Mouse (Mus musculus): ENCODE data around the gene Mast2. TPM values are rescaled to one million over a fixed set of nuclear protein-coding genes. Genes with fewer than 3 reads are reported as not detected.

Mast2 gene
- total RNA-seq (2021), result 38.9 and 44.3 TPM in 2 replicates
- long read RNA-seq, experiment 1, full-length matches to known transcripts, result 10 of 31 reads
- long read RNA-seq, experiment 1, partial matches to known transcripts, result 7 of 31 reads
- long read RNA-seq, experiment 1, other reads (novel, unspliced or antisense), result 14 of 31 reads
- long read RNA-seq, experiment 2, full-length matches to known transcripts, result 6 of 26 reads
- long read RNA-seq, experiment 2, partial matches to known transcripts, result 6 of 26 reads
- long read RNA-seq, experiment 2, other reads (novel, unspliced or antisense), result 14 of 26 reads

DNA sequence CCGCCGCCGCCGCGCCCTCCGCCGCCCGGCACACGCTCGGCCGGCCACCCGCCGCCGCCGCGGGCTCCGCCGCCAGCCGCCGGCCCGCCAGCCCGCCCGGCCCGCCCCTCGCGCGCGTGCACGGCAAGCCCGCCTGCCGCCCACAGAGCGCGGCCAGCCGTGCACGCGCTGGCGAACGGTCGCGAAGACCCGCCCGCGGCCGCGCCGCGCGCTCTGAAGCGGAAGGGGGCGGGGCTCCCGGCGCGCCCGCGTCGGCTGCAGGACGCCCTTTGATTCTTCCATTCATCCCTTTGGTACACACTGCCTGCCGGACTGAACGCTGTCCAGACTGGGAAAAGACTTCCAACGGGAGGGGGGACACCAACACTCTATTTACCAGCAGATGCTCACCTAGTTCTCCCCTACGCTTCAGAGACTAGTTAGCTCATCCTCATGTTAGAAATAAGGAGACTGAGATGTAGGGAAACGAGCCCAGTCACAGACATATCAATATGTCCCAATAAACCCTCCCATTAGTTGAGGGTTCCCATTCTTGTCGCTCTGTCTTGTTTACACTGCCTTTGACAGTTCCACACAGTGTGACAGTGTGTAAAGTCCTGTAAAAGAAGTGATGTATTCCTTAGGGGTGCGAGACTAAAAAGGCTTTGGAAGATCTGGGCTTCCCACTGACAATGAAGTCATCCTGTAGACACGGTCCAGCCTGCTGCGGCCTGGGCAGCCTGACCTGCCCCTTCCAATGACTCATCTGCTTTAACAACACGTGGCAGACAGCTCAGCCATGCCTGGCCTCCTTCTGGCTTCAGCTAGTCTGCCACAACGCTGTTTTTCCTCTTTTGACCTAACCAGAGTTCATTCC, at the start of gene Mast2:
TSS of gene Mast2 (minus strand) at position 58 of the 856 bp plus-strand sequence.
- peak; percentile 93 for DNase-seq

DNA sequence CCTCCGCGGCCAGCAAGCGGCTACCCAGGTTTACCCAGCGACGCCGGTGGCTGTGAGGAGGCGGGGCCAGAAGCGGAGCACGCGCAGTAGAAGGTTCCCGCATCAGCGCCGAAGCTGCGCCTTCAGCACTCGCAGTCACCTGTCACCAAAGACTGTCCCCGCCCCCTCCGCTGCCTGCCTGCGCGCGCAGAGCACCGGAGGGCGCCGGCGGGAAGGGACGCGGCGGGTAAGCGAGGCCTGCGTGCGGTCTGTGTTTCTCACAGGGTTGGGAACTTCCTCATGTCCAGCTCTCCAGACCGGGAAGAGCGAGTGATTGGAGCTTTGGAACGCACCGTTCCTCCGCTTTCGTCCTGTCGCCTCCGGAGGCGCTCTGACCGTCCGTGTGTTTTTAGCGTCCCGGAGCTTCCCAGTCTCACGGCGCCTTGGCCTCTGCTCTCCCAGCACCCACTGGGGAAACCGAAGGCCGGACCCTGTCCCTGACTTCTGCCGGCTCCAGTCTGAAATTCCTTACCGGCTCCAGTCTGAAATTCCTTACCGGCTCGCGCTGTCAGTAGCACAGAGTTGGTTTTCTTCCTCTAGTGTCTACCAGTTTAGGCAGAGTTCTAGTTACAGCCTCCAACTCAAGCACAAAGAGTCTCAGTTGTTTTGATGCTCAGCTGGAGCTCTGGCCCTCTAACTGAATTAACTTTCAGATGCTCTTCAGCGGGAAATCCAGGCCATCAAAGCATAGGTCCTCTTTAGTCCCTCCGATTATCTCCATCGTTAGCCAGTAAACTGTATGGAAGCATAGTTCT, 43.6 kb upstream of the Mast2 start, which contains the start of gene Ipp:
TSS of gene Ipp (plus strand) at position 125 of the 794 bp plus-strand sequence.
- peak; percentile 98 for DNase-seq

DNA sequence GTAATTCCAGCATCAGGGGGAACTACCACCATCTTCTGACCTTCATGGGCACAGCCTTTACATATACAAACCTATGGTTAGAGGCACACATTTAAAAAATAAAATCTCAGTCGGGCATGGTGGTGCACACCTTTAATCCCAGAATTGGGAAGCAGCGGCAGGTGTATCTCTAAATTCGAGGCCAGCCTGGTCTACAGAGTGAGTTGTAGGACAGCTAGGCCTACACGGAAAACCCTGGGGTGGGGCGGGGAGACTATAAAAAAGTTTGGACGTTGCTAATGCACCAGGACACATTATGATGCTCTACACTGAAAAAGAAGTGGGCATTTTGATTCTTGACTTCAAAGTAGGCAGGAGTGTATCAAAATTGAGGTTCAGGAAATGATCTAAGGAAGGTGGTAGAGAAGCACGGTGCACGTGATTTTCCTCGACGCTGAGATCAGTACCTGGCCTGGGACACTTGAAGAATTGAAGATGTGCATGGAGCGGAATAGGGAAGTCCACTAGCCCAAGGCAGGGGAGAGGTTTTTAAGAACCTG, 43.0 kb upstream of the Mast2 start:
- peak; percentile 15 for DNase-seq

DNA sequence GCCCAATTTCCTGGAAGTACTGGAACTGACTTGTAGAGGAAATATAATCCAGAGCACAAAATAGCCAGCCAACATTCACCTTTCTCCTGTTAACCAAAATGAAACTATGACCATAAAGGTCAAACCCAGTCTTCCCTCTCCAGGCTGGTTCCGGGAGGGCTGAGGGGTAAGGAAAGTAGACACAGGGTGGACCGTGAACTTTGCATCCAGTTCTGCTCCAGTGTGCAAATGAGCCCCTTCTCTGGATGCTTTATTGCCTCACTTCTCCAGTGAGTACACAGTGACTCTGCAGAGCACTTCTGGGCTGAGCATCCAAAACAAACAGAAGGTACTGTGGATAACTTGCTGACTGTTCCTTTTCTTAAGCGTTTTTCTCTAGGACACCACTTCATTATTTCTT, 36.0 kb upstream of the Mast2 start:
- no peak for DNase-seq

DNA sequence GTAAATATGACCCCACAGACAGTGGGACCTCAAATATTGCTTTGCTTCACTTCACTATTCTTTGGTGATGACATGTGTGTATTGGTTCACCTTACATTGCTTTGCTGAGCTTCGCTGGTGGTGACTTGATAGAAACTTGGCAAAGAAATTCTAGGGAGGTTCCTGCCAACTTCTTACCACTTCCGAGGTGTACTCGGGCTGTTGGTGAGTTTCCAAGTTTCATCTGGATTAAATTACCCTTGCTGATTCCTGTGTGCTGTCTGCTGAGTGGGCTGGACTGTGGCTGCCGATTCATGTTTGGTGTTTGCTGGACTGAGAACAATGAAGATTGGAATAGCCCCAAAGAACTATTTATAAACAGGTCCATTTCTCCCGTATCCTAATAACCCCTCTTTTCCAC, 29.7 kb upstream of the Mast2 start:
- no peak for DNase-seq

DNA sequence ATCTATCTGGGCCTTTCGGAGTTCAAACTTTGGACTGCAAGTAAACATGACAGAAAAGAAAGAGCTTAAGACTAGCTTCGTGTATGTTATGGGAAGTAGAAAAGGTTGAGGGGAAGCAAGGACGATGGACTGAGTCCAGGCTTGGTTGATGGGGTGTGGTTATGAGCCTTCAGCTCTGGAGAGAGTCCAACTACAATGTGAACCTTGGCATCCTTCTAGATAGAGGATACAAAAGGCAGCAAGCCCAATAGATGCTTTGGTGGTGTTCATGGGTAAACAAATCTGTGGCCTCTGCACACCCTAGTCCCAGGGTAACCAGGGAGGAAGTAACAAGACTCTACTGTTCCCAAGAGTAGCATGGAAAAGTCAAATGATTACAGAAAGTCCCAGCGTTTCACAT, 28.5 kb upstream of the Mast2 start:
- DNase-seq, result no peak

DNA sequence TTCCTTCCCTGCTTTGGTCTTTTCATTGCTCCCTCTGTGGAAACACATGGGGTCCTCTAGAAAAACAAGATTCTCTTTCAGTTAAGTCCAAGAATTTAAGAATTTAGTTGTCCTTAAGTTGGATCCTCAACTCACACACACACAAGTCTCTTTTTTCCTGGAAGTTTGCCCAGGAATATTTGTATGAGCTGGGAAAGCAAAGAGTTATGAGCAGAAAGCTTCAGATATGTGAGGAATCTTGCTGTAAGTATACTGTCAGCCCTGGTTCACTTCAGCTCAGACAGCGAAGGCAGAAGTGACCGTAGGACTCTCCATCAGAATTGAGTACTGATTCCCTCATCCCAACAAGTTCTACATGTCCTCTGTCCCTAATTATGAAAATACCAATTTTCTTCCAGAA, 27.9 kb upstream of the Mast2 start:
- no peak for DNase-seq

DNA sequence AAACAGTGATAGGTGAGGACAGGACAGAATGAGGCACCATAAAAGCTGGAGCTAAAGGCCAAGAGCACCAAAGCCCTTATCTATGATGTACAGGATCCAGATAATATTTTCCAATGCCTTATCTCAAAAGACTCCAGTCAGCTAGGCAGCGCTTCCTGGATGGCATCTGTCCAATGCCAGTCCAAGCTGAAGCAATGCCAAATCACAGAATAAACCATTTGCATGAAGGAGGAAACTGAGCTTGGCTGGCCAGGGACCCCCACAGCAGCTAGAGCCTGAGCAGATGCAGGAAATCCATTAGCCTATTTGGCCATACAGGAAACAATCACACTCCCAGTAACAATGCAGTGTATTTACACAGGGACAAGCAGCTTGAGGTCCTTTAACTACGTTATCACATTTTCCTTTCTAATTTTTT, 27.1 kb upstream of the Mast2 start:
- peak; percentile 72 for DNase-seq

DNA sequence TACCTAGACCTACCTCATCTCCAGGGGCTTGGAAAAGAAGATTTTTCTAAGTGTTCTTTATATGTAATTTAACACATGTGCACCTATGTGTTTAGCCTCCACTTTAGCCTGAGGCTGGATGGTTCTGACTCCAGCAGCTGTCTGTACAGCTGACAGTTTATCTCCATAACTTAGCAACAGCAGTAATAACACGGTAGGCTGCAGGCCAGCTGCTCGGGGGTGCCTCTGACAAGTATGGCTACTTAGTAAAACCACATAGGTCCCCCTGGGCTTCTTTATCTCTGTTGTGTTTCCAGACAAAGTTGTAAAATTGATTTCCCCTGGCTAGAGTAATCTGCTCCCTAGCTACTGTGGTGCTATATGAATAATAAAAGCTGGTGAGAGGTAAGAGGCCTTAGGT, 19.5 kb upstream of the Mast2 start:
- peak; percentile 9 for DNase-seq

DNA sequence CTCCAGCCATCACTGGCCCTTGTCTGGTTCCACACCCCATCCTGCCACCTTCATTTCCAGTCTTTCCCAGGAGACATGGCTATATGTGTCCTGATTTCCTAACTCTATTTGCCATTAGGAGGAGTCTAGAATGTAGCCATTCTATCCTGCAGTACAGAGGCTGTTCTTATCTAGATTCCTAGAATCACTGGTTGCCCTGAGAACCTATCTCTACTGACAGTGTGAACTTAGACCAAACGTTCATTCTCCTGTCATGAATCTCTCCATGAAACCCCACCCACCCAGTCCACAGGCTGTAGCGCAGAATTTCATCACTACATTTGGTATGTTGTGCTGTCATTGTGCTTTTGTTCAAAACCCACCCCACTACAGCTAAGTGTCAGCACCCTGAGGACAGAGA, 17.3 kb upstream of the Mast2 start:
- no peak for DNase-seq

DNA sequence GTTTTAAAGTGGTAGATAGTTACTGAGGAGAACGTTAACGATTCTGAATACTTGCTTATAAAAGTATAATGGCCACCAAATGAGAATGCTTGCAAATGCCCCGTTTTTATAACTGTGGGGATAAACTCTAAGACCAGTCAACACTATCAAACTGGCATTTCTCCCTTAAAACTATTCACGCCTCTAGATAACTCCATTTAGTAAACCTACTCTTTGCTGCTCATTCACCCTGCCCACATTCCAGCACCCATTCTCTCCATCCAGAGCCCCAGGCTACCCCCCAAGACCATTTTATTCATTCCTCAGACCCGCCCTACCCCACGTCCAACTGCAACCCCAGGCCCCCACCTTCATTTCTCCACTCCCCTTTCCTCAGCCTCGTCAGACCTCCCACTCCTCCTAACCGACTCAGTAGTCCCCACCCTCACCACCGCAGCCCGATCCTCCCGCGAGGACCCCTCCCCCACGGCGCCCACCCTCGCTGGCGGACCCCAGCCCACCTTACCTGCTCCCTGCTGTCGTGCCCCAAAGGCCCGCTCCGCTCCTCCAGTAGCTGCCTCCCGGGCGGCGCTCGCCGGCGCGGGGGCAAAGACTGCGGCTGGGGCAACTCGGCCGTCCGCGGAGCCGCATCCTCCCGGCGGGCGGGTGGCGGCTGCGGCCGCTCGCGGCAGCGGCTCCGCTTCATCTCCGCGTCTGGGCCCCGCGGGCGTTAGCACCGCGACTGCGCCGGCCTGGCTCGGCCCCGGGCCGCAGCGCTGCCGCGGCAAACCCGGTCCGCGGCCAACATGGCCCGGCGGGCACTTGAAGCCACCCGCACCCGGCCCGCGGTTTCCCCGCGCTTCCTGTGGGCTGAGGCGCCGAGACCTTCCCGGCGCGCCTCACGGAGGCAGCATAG, 505 bp downstream of the Mast2 start:
- peak; percentile 55 for DNase-seq

DNA sequence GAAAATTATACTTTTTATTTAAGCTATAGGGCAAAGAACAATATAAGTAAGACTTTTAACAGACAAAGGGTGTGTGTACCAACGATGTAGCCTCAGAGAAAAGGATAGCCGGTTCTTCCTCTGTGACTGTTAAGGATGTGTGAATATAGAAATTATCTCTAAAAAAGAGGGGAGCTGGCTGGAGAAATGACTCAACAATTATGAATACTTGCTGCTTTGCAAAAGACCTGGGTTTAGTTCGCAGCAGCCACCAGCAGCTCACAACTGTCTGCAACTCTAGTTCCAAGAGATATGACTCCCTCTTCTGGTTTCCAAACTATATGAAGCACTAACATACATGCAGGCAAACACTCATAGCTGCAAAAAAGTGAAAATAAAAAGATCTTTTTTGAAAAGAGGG, 2.0 kb downstream of the Mast2 start:
- no peak for DNase-seq

DNA sequence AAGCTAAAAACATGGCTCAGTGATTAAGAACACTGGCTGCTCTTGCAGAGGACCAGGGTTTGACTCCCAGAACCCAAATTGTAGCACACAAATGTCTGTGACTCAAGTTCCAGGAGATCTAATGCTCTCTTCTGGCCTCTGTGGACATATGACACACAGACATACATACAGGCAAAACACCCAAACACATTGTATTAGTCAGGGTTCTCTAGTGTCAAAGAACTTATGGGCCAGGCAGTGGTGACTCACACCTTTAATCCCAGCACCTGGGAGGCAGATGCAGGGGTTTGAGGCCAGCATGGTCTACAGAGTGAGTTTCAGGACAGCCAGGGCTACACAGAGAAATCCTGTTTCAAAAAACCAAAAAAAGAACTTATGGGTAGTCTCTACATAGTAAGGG, 12.4 kb downstream of the Mast2 start:
- DNase-seq, result no peak

DNA sequence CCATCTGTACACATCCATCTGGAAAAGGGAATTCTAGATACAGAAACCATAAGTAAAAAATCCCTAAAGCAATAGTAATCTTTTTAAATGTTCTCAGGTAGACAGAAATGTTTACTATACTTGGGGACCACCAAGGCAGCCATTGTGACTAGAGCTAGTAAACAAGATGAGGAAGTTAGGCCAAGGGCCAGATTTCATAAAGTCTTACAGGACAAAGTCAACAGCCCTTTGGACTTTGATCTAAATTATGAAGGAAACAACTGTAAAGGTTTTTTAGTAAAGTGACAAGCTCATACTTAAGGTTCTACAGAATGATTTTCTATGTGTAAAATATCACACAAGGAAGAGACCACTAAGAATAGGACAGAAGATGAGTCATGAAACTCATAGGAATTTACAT, 14.0 kb downstream of the Mast2 start:
- DNase-seq, result no peak

DNA sequence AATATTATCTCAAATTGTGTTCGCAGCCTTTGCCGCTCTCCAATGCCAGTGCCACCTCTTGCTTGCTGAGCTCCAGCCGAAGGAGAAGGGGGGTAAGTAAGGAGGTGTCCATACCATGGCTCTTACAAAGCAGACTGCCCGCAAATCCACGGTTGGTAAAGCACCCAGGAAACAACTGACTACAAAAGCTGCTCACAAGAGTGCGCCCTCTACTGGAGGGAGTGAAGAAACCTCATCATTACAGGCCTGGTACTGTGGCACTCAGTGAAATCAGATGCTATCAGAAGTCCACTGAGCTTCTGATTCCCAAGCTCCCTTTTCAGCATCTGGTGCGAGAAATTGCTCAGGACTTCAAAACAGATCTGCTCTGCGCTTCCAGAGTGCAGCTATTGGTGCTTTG, 15.3 kb downstream of the Mast2 start:
- DNase-seq, result peak; percentile 77

DNA sequence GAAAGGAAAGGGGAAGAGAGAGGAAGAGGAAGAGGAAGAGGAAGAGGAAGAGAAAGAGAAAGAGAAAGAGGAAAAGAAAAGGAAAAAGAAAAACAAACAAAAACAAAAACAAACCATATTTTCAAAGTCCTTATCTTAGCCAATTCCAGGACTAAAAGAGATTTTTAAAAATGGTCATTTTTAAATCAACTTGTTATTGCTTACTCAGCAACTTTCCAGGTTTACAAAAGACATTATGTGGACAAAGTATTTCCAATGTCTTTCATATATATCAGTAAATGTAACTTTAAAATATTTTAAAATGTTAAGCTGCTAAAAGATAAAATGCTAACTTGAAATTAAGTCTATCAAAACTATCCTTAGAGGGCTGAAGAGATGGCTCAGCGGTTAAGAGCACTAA, 24.6 kb downstream of the Mast2 start:
- no peak for DNase-seq

DNA sequence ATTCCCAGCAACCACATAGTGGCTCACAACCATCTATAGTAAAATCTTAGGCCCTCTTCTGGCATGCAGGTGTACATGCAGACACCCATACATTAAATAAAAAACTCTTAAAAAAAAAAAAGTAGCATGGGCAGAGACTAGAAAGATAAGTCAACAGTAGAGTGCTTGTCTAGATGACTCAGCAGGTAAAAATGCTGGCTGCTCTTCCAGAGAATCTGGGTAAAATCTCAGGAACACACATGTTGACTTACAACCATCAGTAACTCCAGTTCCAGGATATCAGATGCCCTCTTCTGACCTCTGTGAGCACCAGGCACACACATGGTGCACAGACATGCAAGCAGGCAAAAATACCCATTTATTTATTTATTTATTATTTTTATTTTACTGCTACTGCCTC, 25.4 kb downstream of the Mast2 start:
- no peak for DNase-seq

DNA sequence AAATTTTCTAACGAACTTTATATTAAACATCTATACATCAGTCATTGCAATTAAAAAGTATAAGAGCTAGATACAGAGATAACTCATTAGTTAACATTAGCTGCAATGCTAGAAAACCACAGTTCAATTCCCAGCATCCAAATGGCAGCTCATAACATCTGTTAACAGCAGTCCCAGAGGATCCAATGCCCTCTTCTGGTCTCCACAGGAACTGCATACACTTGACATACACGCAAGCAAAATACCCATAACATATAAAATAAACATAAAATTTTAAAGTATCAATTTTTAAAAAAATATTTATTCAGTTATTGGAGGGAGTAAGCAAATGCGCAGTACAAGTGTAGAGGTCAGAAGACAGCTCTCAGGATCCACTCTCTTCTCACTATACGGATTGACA, 28.4 kb downstream of the Mast2 start:
- no peak for DNase-seq

DNA sequence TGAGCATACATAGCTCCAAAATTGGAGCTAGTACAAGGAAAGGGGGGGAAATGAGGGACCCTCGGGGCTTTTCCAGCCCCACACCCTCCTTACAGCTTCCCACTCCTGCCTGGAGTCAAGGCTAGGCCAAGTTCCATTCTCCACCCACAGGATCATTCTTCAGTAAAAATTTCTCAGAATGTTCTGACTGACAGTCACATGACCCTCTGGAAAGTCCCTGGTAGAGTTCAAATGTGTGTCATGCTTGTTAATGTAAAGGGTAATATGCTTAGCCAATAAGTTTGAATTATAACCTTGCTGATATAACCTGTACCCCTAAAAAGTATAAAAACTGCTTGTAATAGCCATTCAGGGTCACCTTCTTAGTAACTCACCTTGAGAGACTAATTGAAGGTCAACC, 41.8 kb downstream of the Mast2 start:
- no peak for DNase-seq

DNA sequence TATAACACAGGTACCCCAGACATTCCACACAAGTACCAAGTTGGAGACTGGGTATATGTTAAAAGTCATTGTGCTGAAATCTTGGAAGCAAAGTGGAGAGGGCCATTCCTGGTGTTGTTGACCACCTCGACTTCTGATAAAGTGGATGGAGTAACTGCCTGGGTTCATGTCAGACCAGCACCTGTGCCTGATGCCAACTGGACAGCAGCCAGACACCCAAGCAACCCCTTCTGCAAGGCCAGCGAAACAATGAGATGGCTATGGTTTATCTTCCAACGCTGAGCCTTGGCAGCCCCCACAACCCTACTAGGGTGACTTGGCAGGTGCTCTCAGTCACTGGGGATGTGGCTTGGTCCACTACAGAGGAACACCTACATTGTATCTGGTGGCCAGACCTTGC, 42.8 kb downstream of the Mast2 start:
- peak; percentile 24 for DNase-seq

DNA sequence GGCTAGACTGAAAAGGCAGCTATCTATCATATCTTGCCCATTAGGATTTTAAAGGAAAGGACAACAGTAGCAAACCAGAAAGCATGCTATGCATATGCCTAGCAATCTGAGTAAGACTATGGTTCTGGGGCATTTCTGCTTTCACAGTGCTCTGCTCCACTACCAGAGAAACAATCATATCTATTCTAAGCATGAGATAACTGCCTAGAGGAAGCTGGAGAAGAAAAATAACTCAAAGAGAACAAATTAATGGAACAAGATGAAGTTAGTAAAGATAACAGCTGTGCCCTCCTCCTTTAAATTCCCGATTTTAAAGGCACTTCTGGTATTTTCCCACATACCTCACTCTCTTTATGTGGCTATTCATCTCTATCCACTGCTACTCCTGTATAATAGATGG, 51.0 kb downstream of the Mast2 start:
- DNase-seq, result no peak

DNA sequence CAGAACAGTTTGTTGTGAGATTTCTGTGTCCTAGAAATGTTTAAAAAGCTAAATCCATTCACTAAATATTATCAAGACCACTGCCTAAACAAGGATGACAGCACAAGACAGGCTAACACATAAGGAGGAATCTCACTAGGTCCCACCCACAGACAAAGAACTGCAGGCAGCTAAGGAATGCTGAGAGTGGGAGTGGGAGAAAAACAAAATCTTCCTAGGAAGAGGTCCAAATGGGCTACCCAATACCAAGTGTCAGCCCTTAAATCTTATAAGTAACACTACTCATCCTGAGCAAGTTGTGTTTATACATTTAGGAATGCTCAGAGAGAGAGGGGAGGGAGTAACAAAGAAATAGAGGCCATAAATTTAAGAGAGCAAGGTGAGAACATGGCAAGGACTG, 52.6 kb downstream of the Mast2 start:
- DNase-seq, result no peak
